Mouse (Mus musculus) forebrain, embryonic 10.5 days (tissue): ENCODE data around the gene Ubl3. TPM values are rescaled to one million over a fixed set of nuclear protein-coding genes. Genes with fewer than 3 reads are reported as not detected.

Experiments
- DNase-seq: peaks from one replicate; pipeline ENCODE4 v3.0.0-alpha.2; 2017; ENCODE audit warnings: low spot score; ENCODE audit errors: extremely low spot score
- H3K27ac ChIP-seq: fragments of 300-500 bp; sonication (generic); 2 replicates; pipeline ENCODE4 v1.5.1; 2016; ENCODE audit warnings: mild to moderate bottlenecking
- H3K27me3 ChIP-seq: fragments of 300-500 bp; sonication (generic); 2 replicates; pipeline ENCODE4 v1.6.1; 2016; ENCODE audit warnings: mild to moderate bottlenecking; ENCODE audit not compliant: poor library complexity, severe bottlenecking
- H3K36me3 ChIP-seq: fragments of 300-500 bp; sonication (generic); replicated peaks from 2 replicates; pipeline ENCODE4 v1.6.1; 2016; ENCODE audit warnings: mild to moderate bottlenecking, moderate library complexity
- H3K4me1 ChIP-seq: fragments of 300-500 bp; sonication (generic); 2 replicates; pipeline ENCODE4 v1.6.1; 2016
- H3K4me3 ChIP-seq: fragments of 300-500 bp; sonication (generic); 2 replicates; pipeline ENCODE4 v1.5.1; 2016; ENCODE audit warnings: mild to moderate bottlenecking, moderate library complexity
- H3K9me3 ChIP-seq: fragments of 300-500 bp; sonication (generic); 2 replicates; pipeline ENCODE4 v1.6.1; 2016; ENCODE audit warnings: mild to moderate bottlenecking, moderate library complexity
- WGBS: fragments of 180-500 bp; shearing (Covaris S2); methylation state at CpG from one replicate; pipeline ENCODE4 v1.1.7; 2016; 5-methylcytosine and 5-hydroxymethylcytosine counted together
- polyA plus RNA-seq: library from polyadenylated mRNA; unstranded; fragments of >200 nt; fragmentation: Nextera tagmentation; extraction: Ambion mirVana; gene quantifications from 2 replicates; pipeline ENCODE4 v1.2.1, GENCODE M21; 2016

Ubl3 gene
- polyA plus RNA-seq, 1 experiment from 2014 or later, result 44.3 TPM

- WGBS, result 89% methylated on average over 2 of the region's 2 CpGs
Measured at GRCm38 (mm10) chr5:148579156-148579555, 26.6 kb upstream of the Ubl3 start.

GRCm38 (mm10) chr5:148578353-148578752 is 25.8 kb upstream of the Ubl3 start:
- DNase-seq, result no peak
- Histone ChIP-seq H3K27ac (no peak overlapping the region), H3K4me1 (peaks cover 21% of the 10 kb centered on the region), H3K9me3 (no peaks in the 10 kb centered on the region; the same call in 1 of the 2 replicates), H3K36me3 (no peaks in the 10 kb centered on the region), H3K27me3 (no peaks in the 10 kb centered on the region), H3K4me3 (no peak overlapping the region)
- WGBS, result 78% methylated on average over 8 of the region's 8 CpGs

More at GRCm38 (mm10) chr5:148579156-148579555, 26.6 kb upstream of the Ubl3 start:
- no peak for DNase-seq
- peaks cover 7% of the 10 kb centered on the region; the same call in 1 of the 2 replicates for H3K9me3 ChIP-seq
- H3K4me3 ChIP-seq, result no peak overlapping the region
- no peak overlapping the region for H3K27ac ChIP-seq
- peaks cover 21% of the 10 kb centered on the region for H3K4me1 ChIP-seq
- H3K36me3 ChIP-seq, result no peaks in the 10 kb centered on the region
- no peaks in the 10 kb centered on the region for H3K27me3 ChIP-seq

GRCm38 (mm10) chr5:148577278-148577677 is 24.7 kb upstream of the Ubl3 start:
- no peak overlapping the region for H3K4me3 ChIP-seq
- WGBS, result 91% methylated on average over 9 of the region's 9 CpGs
- no peaks in the 10 kb centered on the region for H3K36me3 ChIP-seq
- no peaks in the 10 kb centered on the region; the same call in 1 of the 2 replicates for H3K9me3 ChIP-seq
- H3K27me3 ChIP-seq, result no peaks in the 10 kb centered on the region
- peaks cover 21% of the 10 kb centered on the region for H3K4me1 ChIP-seq
- H3K27ac ChIP-seq, result no peak overlapping the region
- no peak for DNase-seq

- Histone ChIP-seq H3K36me3 (no peaks in the 10 kb centered on the region), H3K4me1 (peaks cover 21% of the 10 kb centered on the region), H3K27ac (no peak overlapping the region; the same call in 1 of the 2 replicates), H3K9me3 (no peaks in the 10 kb centered on the region; the same call in 1 of the 2 replicates), H3K4me3 (no peak overlapping the region), H3K27me3 (no peaks in the 10 kb centered on the region)
- 80% methylated on average over 5 of the region's 5 CpGs for WGBS
- no peak for DNase-seq
Measured at GRCm38 (mm10) chr5:148575163-148575562, 22.6 kb upstream of the Ubl3 start.

GRCm38 (mm10) chr5:148572676-148573075 is 20.1 kb upstream of the Ubl3 start:
- no peak for DNase-seq
- peaks cover 21% of the 10 kb centered on the region for H3K4me1 ChIP-seq
- no peak overlapping the region for H3K4me3 ChIP-seq
- WGBS, result 92% methylated on average over 5 of the region's 5 CpGs
- no peaks in the 10 kb centered on the region for H3K27me3 ChIP-seq
- no peaks in the 10 kb centered on the region; the same call in 1 of the 2 replicates for H3K9me3 ChIP-seq
- H3K27ac ChIP-seq, result no peak overlapping the region
- H3K36me3 ChIP-seq, result no peaks in the 10 kb centered on the region

GRCm38 (mm10) chr5:148570571-148571304 is 18.1 kb upstream of the Ubl3 start:
- Histone ChIP-seq H3K4me1 (peaks cover 17% of the 10 kb centered on the region), H3K27ac (no peak overlapping the region), H3K36me3 (no peaks in the 10 kb centered on the region), H3K4me3 (no peak overlapping the region), H3K27me3 (no peaks in the 10 kb centered on the region), H3K9me3 (no peaks in the 10 kb centered on the region; the same call in 1 of the 2 replicates)
- no peak for DNase-seq
- 91% methylated on average over 14 of the region's 14 CpGs for WGBS

GRCm38 (mm10) chr5:148569444-148569843 is 16.9 kb upstream of the Ubl3 start:
- Histone ChIP-seq H3K4me3 (no peak overlapping the region), H3K4me1 (peaks cover 7% of the 10 kb centered on the region), H3K27ac (no peak overlapping the region), H3K36me3 (no peaks in the 10 kb centered on the region), H3K27me3 (no peaks in the 10 kb centered on the region), H3K9me3 (no peaks in the 10 kb centered on the region; the same call in 1 of the 2 replicates)
- DNase-seq, result no peak
- 90% methylated on average over 13 of the region's 13 CpGs for WGBS

- Histone ChIP-seq H3K4me1 (peaks cover 6% of the 10 kb centered on the region), H3K36me3 (no peaks in the 10 kb centered on the region), H3K27me3 (no peaks in the 10 kb centered on the region), H3K27ac (no peak overlapping the region), H3K9me3 (no peaks in the 10 kb centered on the region), H3K4me3 (no peak overlapping the region)
- no peak for DNase-seq
- 44% methylated on average over 6 of the region's 6 CpGs for WGBS
Measured at GRCm38 (mm10) chr5:148565636-148566035, 13.0 kb upstream of the Ubl3 start.

GRCm38 (mm10) chr5:148564073-148564472 is 11.5 kb upstream of the Ubl3 start:
- DNase-seq, result no peak
- Histone ChIP-seq H3K27ac (no peak overlapping the region), H3K4me1 (peaks cover 6% of the 10 kb centered on the region), H3K36me3 (no peaks in the 10 kb centered on the region), H3K4me3 (no peak overlapping the region), H3K27me3 (no peaks in the 10 kb centered on the region), H3K9me3 (no peaks in the 10 kb centered on the region)
- WGBS, result 89% methylated on average over 3 of the region's 3 CpGs

GRCm38 (mm10) chr5:148563281-148563680 is 10.7 kb upstream of the Ubl3 start:
- Histone ChIP-seq H3K9me3 (no peaks in the 10 kb centered on the region), H3K27ac (no peak overlapping the region), H3K4me1 (peaks cover 6% of the 10 kb centered on the region), H3K4me3 (no peak overlapping the region), H3K27me3 (no peaks in the 10 kb centered on the region), H3K36me3 (no peaks in the 10 kb centered on the region)
- 98% methylated on average over 3 of the region's 4 CpGs for WGBS
- DNase-seq, result no peak

GRCm38 (mm10) chr5:148562235-148562634 is 9.6 kb upstream of the Ubl3 start:
- no peaks in the 10 kb centered on the region for H3K36me3 ChIP-seq
- DNase-seq, result no peak
- no peaks in the 10 kb centered on the region for H3K27me3 ChIP-seq
- H3K4me1 ChIP-seq, result peaks cover 6% of the 10 kb centered on the region
- H3K9me3 ChIP-seq, result no peaks in the 10 kb centered on the region
- H3K27ac ChIP-seq, result no peak overlapping the region
- H3K4me3 ChIP-seq, result no peak overlapping the region
- 91% methylated on average over 8 of the region's 8 CpGs for WGBS

GRCm38 (mm10) chr5:148559261-148559958 is 6.8 kb upstream of the Ubl3 start:
- peaks cover 8% of the 10 kb centered on the region for H3K4me1 ChIP-seq
- no peaks in the 10 kb centered on the region for H3K36me3 ChIP-seq

GRCm38 (mm10) chr5:148558472-148558871 is 5.9 kb upstream of the Ubl3 start:
- no peak for DNase-seq
- Histone ChIP-seq H3K9me3 (no peaks in the 10 kb centered on the region), H3K4me1 (peaks cover 17% of the 10 kb centered on the region), H3K27ac (no peak overlapping the region), H3K27me3 (peaks cover 19% of the 10 kb centered on the region), H3K36me3 (no peaks in the 10 kb centered on the region), H3K4me3 (no peak overlapping the region)
- 95% methylated on average over 6 of the region's 6 CpGs for WGBS

More at GRCm38 (mm10) chr5:148559261-148559958, 6.8 kb upstream of the Ubl3 start:
- no peak for DNase-seq
- no peak overlapping the region for H3K27ac ChIP-seq
- H3K9me3 ChIP-seq, result no peaks in the 10 kb centered on the region
- 86% methylated on average over 15 of the region's 15 CpGs for WGBS
- H3K27me3 ChIP-seq, result peaks cover 9% of the 10 kb centered on the region
- H3K4me3 ChIP-seq, result no peak overlapping the region
